Mouse (Mus musculus): ENCODE data around the gene Nup210l.

Gene Nup210l

DNA sequence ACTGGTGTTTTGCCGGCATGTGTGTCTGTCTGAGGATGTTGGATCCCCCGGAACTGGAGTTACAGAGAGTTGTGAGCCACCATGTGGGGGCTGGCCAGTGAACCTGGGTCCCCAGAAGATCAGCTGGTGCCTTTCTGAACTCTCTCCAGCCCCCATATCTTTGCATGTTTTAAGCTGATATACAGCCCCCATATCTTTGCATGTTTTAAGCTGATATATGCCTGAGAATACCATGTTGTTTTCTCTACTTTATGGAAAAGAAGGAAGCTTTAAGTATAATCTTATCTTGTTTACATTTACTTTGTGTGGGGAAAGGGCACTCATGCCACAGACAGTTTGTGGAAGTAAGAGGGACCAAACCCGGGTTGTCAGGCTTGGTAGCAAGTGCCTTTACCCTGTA lies 75.6 kb downstream of the Nup210l start:
- DNase-seq: no peak

DNA sequence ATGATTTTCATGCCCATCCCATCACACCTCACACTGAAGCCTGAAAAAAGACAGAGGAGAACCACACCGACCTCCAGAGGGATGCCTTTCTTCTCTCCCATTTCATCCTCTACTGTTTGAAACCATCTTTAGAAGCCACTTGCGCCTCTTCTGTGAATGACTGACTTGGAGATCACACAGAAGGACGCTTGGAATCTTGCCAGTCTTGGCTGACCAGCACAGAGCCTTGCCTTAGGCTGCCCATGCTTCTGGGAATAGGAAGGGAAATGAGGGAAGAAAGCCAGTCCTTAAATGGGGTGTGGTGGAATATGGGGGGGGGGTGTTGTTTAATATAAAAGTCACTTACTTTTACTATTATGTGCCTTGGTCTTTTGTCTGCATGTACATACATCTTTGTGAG lies 79.6 kb downstream of the Nup210l start:
- DNase-seq: no peak

DNA sequence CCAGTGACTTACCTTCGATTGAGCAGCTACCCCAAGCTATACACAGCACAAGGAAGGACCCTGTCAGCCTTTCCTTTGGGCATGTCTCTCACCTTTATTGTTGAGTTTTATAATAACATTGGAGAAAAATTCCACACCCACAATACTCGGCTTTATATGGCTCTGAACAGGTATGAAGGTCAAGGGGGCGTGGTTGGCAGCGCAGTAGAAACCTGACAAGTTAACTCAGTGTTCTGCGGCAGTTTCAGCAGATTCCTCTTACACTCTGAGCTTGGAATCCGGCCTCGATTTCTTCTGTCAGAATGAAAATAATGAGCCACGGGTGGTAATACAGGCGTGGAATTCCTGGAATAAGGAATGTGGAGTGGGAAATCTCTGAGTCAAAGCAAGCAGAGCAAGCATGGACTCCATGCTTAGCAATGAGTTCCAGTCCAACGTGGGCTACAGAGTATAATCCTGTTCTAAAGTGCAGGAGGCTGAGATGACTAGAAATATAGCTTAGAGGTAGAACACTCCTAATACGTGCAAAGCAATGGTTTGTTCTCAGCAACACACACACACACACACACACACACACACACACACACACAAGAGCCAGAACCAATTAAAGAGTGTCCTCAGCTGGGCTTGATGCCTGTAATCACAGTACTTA lies 87.1 kb downstream of the Nup210l start:
- DNase-seq: no peak

DNA sequence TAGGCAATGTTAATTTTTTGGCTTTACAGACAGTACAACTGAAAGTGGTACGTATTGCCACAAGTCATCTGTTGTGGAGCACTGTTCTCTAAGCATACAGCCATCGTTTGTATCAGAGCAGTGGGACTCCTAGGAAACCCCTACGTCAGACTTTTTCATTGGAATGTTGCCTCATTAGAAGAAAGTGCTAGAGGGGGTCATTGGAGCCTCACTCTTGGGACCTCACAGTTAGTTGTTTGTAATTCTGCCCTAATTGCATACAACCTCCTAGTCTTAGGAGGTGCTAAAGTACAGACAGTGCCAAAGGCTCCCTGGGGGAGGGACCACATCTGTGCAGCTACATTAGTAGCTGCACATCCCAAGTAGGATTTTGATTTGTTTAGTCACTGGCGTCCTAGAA lies 90.8 kb downstream of the Nup210l start:
- peak; percentile 80 for DNase-seq

DNA sequence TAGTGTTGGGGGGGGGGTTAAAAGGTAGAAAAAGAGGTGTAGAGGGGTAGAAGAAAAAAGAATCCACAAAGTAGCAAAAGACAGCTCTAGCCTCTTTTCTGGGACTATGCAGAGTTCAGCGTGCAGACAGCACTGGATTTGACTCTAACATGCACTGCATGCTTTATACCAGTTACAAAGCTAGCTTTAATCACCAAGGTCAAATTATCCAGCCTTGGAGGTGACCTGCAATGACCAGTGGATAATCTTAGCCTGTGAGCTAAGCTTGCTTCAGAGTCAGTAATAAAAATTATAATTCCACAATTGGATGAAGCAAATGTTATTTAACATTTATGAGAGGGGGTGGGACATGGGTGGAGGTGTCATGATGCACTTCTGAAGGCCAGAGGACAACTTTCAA lies 91.7 kb downstream of the Nup210l start:
- DNase-seq: no peak

DNA sequence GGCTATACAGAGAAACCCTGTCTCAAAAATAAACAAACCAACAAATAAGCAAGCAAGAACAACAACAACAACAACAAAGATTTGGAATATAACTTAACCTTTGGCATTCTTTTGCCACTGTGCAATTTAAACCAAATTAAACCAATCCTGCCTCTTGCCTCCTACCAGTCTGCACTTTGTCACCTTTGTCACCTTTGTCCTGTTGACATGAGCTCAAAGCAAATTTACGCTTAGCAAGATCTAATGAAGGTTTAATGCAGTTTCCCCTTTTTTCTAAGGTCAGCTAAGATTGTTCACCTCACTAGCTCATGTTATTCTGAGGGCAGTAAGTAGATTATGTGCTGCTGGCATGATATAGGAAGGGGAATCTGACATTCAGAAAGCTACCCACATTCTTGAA lies 93.6 kb downstream of the Nup210l start:
- no peak for DNase-seq

DNA sequence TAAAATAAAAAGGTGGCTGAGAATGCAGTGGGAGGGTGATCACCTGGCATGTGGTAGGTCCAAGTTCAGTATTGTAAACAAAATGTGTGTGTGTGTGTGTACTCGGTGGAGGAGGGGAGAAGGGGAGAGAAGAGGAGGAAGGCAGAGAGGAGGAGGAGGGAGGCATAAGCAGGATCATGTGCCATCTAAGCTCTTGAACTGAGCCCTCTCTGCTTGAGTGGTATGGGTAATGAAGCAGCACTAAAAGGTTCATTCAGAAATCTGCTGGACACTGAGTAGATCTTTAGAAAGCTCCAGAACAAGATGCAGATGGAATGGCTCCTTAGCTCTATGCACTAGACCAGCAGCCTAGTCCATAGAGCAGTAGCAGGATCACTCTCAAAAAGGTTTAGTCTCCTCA lies 99.0 kb downstream of the Nup210l start:
- DNase-seq: peak; percentile 36

GRCm38 (mm10) chr3:90203619-90204018 lies 99.7 kb downstream of the Nup210l start:
- DNase-seq: no peak

DNA sequence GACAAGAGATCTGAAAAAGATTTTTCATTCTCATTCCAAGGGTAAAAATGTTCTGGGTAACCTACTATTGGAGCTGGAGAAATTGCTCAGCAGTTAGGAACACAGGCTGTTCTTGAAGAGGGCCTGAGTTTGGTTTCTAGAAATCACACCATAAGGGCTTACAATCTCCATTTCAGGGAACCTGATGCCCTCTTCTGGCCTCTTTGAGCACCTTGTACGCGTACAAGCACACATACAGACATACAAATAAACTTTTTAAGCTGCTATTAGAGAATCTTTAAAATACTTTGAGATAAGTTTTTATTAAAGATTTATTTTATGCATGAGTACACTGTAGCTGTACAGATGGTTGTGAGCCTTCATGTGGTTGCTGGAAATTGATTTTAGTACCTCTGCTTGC lies 100.7 kb downstream of the Nup210l start:
- no peak for DNase-seq

GRCm38 (mm10) chr3:90208662-90209061 lies 104.7 kb downstream of the Nup210l start:
- DNase-seq: no peak

DNA sequence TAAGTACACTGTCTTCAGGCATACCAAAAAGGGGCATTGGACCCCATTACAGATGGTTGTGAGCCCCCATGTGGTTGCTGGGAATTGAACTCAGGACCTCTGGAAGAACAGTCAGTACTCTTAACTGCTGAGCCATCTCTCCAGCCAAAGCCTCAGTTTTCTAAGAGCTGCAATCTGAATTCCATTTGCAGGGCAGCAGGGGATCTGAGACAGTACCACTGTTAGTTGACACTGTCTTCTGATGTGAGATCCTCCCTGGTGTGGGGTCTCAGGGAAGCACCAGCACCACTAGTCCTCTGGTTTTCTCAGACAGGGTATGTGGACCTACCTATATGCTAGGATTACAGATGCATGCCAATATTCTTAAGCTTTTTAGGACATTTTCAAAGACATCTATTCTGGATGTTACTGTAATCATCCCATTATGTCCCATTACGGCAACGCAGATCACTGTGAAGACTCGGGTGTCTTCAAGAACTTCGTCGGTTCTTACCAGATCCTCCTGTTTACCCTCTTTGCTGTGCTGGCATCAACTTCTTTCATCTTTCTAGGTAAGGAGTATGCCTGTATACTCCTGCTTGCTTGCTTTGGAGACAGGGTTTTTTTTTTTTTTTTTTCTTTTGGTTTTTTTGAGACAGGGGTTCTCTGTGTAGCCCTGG lies 106.1 kb downstream of the Nup210l start:
- no peak for DNase-seq

GRCm38 (mm10) chr3:90211475-90212398 lies 107.8 kb downstream of the Nup210l start:
- no peak for DNase-seq

DNA sequence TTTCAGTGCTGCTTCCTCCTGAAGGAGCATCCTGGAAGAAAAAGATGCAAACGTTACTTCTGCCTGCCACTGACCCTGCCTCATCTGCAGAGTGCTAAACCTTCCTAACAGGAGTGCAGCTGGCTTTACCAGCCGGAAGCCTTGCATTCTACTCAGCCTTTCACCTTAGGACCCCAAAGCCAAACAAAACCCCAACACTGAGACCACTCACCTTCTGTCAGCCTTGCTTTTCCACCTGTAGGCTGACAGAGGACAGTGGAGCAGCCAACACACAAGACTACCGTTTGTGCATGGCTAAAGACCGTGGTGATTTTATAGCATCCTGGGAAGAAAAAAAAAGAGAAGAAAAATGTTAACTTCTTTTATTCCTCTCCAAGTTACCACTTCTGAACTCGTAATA lies 108.8 kb downstream of the Nup210l start:
- no peak for DNase-seq

DNA sequence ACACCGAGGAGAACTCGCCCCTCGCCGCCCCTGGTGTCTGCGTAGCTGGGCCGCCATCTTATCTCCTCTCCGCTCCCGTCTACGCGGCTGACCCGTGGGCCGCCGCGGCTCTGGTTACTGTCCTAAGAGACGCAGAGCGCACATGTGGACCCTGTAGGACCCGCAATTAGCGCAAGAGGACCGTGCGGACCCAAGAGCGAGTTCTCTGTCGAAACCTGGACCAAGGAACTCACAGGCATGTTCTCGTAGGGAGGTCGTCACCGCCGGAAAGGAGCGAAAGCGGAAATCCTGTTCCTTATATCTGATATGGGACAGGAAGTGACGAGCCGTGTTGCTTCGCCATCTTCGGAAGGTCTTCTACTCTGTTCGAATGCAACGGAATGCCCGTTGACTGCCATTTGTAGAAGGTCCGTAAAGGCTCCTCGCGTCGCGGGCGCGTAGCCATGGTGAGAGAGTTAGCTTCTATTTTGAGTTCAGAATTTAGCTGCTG lies 109.5 kb downstream of the Nup210l start, which contains the start of the genes Rps27 and Rab13:
TSS of gene Rps27 (minus strand) at position 275 of the 490 bp plus-strand sequence.
TSS of gene Rab13 (plus strand) at position 319 of the 490 bp plus-strand sequence.
- peak; percentile 97 for DNase-seq

- DNase-seq: no peak
Observed at GRCm38 (mm10) chr3:90213956-90214684, 110.2 kb downstream of the Nup210l start.

- DNase-seq: peak; percentile 20
Observed at GRCm38 (mm10) chr3:90215825-90216380, 112.0 kb downstream of the Nup210l start.

DNA sequence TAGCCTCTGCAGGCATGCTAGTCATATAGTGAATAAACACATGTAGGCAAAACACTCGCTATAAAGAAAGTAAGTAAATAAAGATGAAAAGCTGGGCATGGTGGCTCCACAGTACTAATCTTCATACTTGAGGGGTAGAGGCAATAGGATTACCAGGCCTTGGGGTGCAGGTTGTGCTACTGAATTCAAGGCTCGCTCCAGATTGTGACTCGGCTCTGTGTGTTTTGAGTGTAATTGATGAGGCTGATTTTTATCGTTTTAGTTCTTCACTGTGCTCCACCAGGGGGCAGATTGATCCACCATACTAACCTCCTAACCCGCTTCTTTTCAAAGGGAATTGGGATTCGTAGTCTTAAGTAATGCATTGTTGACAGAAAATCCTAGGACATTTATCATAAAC lies 116.2 kb downstream of the Nup210l start:
- DNase-seq: peak; percentile 85

- peak; percentile 70 for DNase-seq
Observed at GRCm38 (mm10) chr3:90220531-90220951, 116.6 kb downstream of the Nup210l start.

DNA sequence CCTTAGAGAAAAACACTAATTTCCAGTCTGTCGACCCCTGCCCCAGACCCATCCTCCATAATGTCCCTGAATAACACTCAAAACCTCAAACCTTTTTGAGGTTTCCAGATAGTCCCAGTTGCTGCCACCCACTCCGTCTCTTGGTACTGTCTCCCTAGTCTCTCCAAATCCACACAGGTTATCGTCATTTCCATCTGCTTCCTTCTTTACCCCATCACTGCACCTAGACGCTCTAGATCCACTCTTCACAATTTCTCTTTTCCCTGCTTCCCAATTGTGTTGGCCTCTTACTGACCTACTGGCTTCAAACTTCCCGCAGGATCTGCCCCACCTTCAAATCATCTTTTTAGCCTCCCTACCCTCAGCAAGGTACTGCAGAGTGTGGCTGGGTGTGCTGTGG lies 117.2 kb downstream of the Nup210l start:
- DNase-seq: no peak

DNA sequence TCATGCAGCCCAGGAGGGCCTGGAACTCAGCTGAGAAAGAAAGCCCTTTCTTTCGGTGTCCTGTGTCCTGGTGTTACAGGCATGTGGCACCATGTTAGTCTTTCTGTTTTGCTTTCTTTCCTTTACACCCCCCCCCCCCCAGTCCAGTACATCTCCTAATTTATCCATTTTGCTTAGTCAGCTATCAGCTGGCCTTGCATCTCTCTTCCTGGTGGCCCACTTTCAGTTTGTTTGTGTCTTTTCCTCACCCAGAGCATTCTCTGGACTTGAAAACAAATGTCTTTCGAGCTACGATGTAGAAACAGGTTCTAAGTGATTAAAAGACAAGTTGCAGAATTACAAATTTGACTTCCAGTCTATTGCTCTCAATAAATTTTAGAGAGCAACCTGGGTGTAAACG lies 118.5 kb downstream of the Nup210l start:
- no peak for DNase-seq

DNA sequence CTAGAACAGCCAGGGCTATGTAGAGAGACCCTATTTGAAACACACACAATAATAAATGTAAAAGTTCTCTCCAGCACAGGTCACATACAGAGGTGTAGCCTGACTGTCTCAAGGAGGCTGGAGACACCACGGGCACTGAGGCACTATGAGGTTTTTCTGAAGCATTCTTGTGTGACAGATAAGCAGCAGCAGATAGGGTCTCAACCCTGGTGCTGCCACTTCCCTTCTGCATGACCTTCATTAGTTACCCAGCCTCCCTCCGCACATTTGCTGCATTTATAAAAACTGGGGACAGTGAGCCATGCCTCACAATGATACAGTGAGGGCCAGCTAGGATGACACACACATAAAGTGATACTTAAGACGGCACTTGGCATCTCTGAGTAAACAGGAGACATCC lies 119.0 kb downstream of the Nup210l start:
- no peak for DNase-seq

DNA sequence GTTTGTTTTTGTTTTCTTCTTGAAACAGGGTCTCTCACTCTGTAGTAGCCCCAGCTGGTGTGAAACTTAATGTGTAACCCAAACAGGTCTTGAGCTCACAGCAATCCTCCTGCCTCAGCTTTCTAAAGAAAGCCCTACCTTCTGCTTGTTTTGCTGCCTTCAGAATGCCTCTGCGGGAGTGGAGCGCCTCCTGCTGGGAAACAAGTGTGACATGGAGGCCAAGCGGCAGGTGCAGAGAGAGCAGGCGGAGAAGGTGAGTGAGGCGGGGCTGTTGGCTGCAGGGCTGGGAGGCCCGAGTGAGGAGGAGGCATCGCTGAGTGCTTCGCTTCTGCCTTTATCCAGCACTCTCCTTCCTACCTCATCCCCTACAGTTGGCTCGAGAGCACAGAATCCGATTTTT lies 120.4 kb downstream of the Nup210l start:
- DNase-seq: no peak
